Mouse (Mus musculus): Measurements from ENCODE around the gene Cldn11. TPM values are rescaled to one million over a fixed set of nuclear protein-coding genes. Genes with fewer than 3 reads are reported as not detected.
A peak's percentile ranks its signal among the peaks of the same experiment; 100 is the strongest.

Gene Cldn11
- polyA plus RNA-seq, 1 experiment from 2014 or later, result 1.1 TPM

- WGBS, result 45% methylated on average over 3 of the region's 3 CpGs
- no peak overlapping the region for H3K9ac ChIP-seq (ENCODE audit: low read depth, low read length)
- no peak for ATAC-seq
These were observed 55.4 kb downstream of the Cldn11 start for GRCm38 (mm10) chr3:31205167-31205566.

GRCm38 (mm10) chr3:31208046-31208445 lies 58.3 kb downstream of the Cldn11 start:
- no peak overlapping the region for H3K4me3 ChIP-seq (ENCODE audit: low read depth, low read length)
- WGBS, result 36% methylated on average over 4 of the region's 4 CpGs
- H3K27me3 ChIP-seq (replicated peaks; ENCODE audit: control insufficient read depth, insufficient read depth, low read length), result no peaks in the 10 kb centered on the region
- ATAC-seq, result peak; percentile 49; the same call in 1 of the 2 replicates
- no peaks in the 10 kb centered on the region for H3K36me3 ChIP-seq (ENCODE audit: control insufficient read depth, insufficient read depth)
- no peak overlapping the region for H3K27ac ChIP-seq (ENCODE audit: low read depth, low read length)
- H3K4me1 ChIP-seq (replicated peaks; ENCODE audit: control insufficient read depth, insufficient read depth, low read length), result no peaks in the 10 kb centered on the region
- H3K9me3 ChIP-seq (ENCODE audit: control insufficient read depth), result no peaks in the 10 kb centered on the region
- TF ChIP-seq CTCF (IDR thresholded peaks at IDR 0.05; ENCODE audit: low read depth), result no peak
- H3K9ac ChIP-seq (ENCODE audit: low read depth, low read length), result no peak overlapping the region
- H3K4me2 ChIP-seq (replicated peaks; ENCODE audit: low read depth), result 0 out of 2 replicates have a peak overlapping the region, but pooled peaks have one; percentile 46

More at GRCm38 (mm10) chr3:31205167-31205566, 55.4 kb downstream of the Cldn11 start:
- Histone ChIP-seq H3K27ac (ENCODE audit: low read depth, low read length) (no peak overlapping the region), H3K4me1 (replicated peaks; ENCODE audit: control insufficient read depth, insufficient read depth, low read length) (no peaks in the 10 kb centered on the region), H3K9me3 (ENCODE audit: control insufficient read depth) (no peaks in the 10 kb centered on the region), H3K4me2 (replicated peaks; ENCODE audit: low read depth) (no peak overlapping the region), H3K27me3 (replicated peaks; ENCODE audit: control insufficient read depth, insufficient read depth, low read length) (no peaks in the 10 kb centered on the region), H3K36me3 (ENCODE audit: control insufficient read depth, insufficient read depth) (no peaks in the 10 kb centered on the region), H3K4me3 (ENCODE audit: low read depth, low read length) (no peak overlapping the region)
- no peak for TF ChIP-seq CTCF (IDR thresholded peaks at IDR 0.05; ENCODE audit: low read depth)

- TF ChIP-seq CTCF (IDR thresholded peaks at IDR 0.05; ENCODE audit: low read depth), result no peak
- Histone ChIP-seq H3K4me3 (ENCODE audit: low read depth, low read length) (no peak overlapping the region), H3K4me2 (replicated peaks; ENCODE audit: low read depth) (peak overlapping the region; percentile 46), H3K36me3 (ENCODE audit: control insufficient read depth, insufficient read depth) (no peaks in the 10 kb centered on the region), H3K27me3 (replicated peaks; ENCODE audit: control insufficient read depth, insufficient read depth, low read length) (no peaks in the 10 kb centered on the region), H3K27ac (ENCODE audit: low read depth, low read length) (no peak overlapping the region), H3K9ac (ENCODE audit: low read depth, low read length) (no peak overlapping the region), H3K9me3 (ENCODE audit: control insufficient read depth) (no peaks in the 10 kb centered on the region), H3K4me1 (replicated peaks; ENCODE audit: control insufficient read depth, insufficient read depth, low read length) (no peaks in the 10 kb centered on the region)
- WGBS, result 24% methylated on average over 6 of the region's 6 CpGs
- no peak for ATAC-seq
These were observed 58.8 kb downstream of the Cldn11 start for GRCm38 (mm10) chr3:31208458-31208994.

GRCm38 (mm10) chr3:31209001-31209400 lies 59.3 kb downstream of the Cldn11 start:
- no peak for ATAC-seq
- Histone ChIP-seq H3K27ac (ENCODE audit: low read depth, low read length) (no peak overlapping the region), H3K4me3 (ENCODE audit: low read depth, low read length) (no peak overlapping the region), H3K9ac (ENCODE audit: low read depth, low read length) (no peak overlapping the region), H3K27me3 (replicated peaks; ENCODE audit: control insufficient read depth, insufficient read depth, low read length) (no peaks in the 10 kb centered on the region), H3K9me3 (ENCODE audit: control insufficient read depth) (no peaks in the 10 kb centered on the region), H3K4me1 (replicated peaks; ENCODE audit: control insufficient read depth, insufficient read depth, low read length) (no peaks in the 10 kb centered on the region), H3K36me3 (ENCODE audit: control insufficient read depth, insufficient read depth) (no peaks in the 10 kb centered on the region), H3K4me2 (replicated peaks; ENCODE audit: low read depth) (peak overlapping the region; percentile 46)
- 11% methylated on average over 19 of the region's 19 CpGs for WGBS
- no peak for TF ChIP-seq CTCF (IDR thresholded peaks at IDR 0.05; ENCODE audit: low read depth)

- Histone ChIP-seq H3K9ac (ENCODE audit: low read depth, low read length) (no peak overlapping the region), H3K9me3 (ENCODE audit: control insufficient read depth) (no peaks in the 10 kb centered on the region), H3K27ac (ENCODE audit: low read depth, low read length) (no peak overlapping the region), H3K27me3 (replicated peaks; ENCODE audit: control insufficient read depth, insufficient read depth, low read length) (no peaks in the 10 kb centered on the region), H3K36me3 (ENCODE audit: control insufficient read depth, insufficient read depth) (no peaks in the 10 kb centered on the region), H3K4me3 (ENCODE audit: low read depth, low read length) (no peak overlapping the region), H3K4me1 (replicated peaks; ENCODE audit: control insufficient read depth, insufficient read depth, low read length) (no peaks in the 10 kb centered on the region), H3K4me2 (replicated peaks; ENCODE audit: low read depth) (no peak overlapping the region)
- WGBS, result 32% methylated on average over 9 of the region's 9 CpGs
- no peak for TF ChIP-seq CTCF (IDR thresholded peaks at IDR 0.05; ENCODE audit: low read depth)
- ATAC-seq, result no peak
These were observed 62.7 kb downstream of the Cldn11 start for GRCm38 (mm10) chr3:31212205-31213038.

- Histone ChIP-seq H3K36me3 (ENCODE audit: control insufficient read depth, insufficient read depth) (no peaks in the 10 kb centered on the region), H3K27me3 (replicated peaks; ENCODE audit: control insufficient read depth, insufficient read depth, low read length) (no peaks in the 10 kb centered on the region), H3K27ac (ENCODE audit: low read depth, low read length) (no peak overlapping the region), H3K4me3 (ENCODE audit: low read depth, low read length) (no peak overlapping the region), H3K9ac (ENCODE audit: low read depth, low read length) (no peak overlapping the region), H3K9me3 (ENCODE audit: control insufficient read depth) (no peaks in the 10 kb centered on the region), H3K4me1 (replicated peaks; ENCODE audit: control insufficient read depth, insufficient read depth, low read length) (no peaks in the 10 kb centered on the region), H3K4me2 (replicated peaks; ENCODE audit: low read depth) (no peak overlapping the region)
- no peak for ATAC-seq
- TF ChIP-seq CTCF (IDR thresholded peaks at IDR 0.05; ENCODE audit: low read depth), result no peak
- WGBS, result 52% methylated on average over 3 of the region's 3 CpGs
These were observed 64.1 kb downstream of the Cldn11 start for GRCm38 (mm10) chr3:31213802-31214201.

Other genes starting within 250 kb of the Cldn11 start
- gene Phc3, start 180.5 kb upstream of the Cldn11 start, polyA plus RNA-seq (2015; fragmentation: Nextera tagmentation; extraction: Ambion mirVana), result 3.5 and 3.8 TPM in 2 replicates
- 14.0 and 14.5 TPM in 2 replicates for gene Prkci, start 154.2 kb upstream of the Cldn11 start, polyA plus RNA-seq (2015; fragmentation: Nextera tagmentation; extraction: Ambion mirVana)
- 19.1 and 22.1 TPM in 2 replicates for gene Skil, start 54.9 kb upstream of the Cldn11 start, polyA plus RNA-seq (2015; fragmentation: Nextera tagmentation; extraction: Ambion mirVana)
- 0.34 and 0.48 TPM in 2 replicates for gene Slc7a14, start 160.5 kb downstream of the Cldn11 start, polyA plus RNA-seq (2015; fragmentation: Nextera tagmentation; extraction: Ambion mirVana)

Data from intestine, postnatal 0 days (tissue).